Mouse (Mus musculus) embryonic facial prominence, embryonic 15.5 days (tissue): ENCODE data around the gene Mapkap1. TPM values are rescaled to one million over a fixed set of nuclear protein-coding genes. Genes with fewer than 3 reads are reported as not detected.

Experiments
- ATAC-seq: fragments of 200-750 bp; cut with Nextera tagmentation; 2 replicates; pipeline ENCODE4 v1.8.0; 2017; ENCODE audit warnings: low read depth, moderate TSS enrichment; ENCODE audit not compliant: insufficient number of reproducible peaks, low FRiP score, low TSS enrichment
- H3K27ac ChIP-seq: fragments of 300-500 bp; sonication (generic); replicated peaks from 2 replicates; pipeline ENCODE4 v1.5.1; 2015; ENCODE audit warnings: mild to moderate bottlenecking, inconsistent platforms
- H3K27me3 ChIP-seq: fragments of 300-500 bp; sonication (generic); 2 replicates; pipeline ENCODE4 v1.6.1; 2015; ENCODE audit warnings: inconsistent platforms
- H3K36me3 ChIP-seq: fragments of 300-500 bp; sonication (generic); 2 replicates; pipeline ENCODE4 v1.6.1; 2015; ENCODE audit warnings: mild to moderate bottlenecking, inconsistent platforms
- H3K4me1 ChIP-seq: fragments of 300-500 bp; sonication (generic); 2 replicates; pipeline ENCODE4 v1.6.1; 2015; ENCODE audit warnings: inconsistent platforms
- H3K4me2 ChIP-seq: fragments of 300-500 bp; sonication (generic); replicated peaks from 2 replicates; pipeline ENCODE4 v1.6.1; 2015; ENCODE audit warnings: mild to moderate bottlenecking, inconsistent platforms
- H3K4me3 ChIP-seq: fragments of 300-500 bp; sonication (generic); replicated peaks from 2 replicates; pipeline ENCODE4 v1.5.1; 2015; ENCODE audit warnings: mild to moderate bottlenecking, inconsistent platforms
- H3K9ac ChIP-seq: fragments of 300-500 bp; sonication (generic); 2 replicates; pipeline ENCODE4 v1.6.1; 2015; ENCODE audit warnings: inconsistent platforms
- H3K9me3 ChIP-seq: fragments of 300-500 bp; sonication (generic); replicated peaks from 2 replicates; pipeline ENCODE4 v1.6.1; 2016; ENCODE audit warnings: inconsistent platforms
- WGBS: fragments of 180-500 bp; shearing (Covaris S2); methylation state at CpG from one replicate; pipeline ENCODE4 v1.1.7; 2015; 5-methylcytosine and 5-hydroxymethylcytosine counted together
- polyA plus RNA-seq: library from polyadenylated mRNA; unstranded; fragments of >200 nt; fragmentation: Nextera tagmentation; extraction: Ambion mirVana; gene quantifications from 2 replicates; pipeline ENCODE4 v1.2.1, GENCODE M21; 2015

Mapkap1 gene
- polyA plus RNA-seq, 1 experiment from 2014 or later, result 104 TPM

GRCm38 (mm10) chr2:34591721-34592360 is 185.3 kb downstream of the Mapkap1 start:
- H3K27ac ChIP-seq, result no peak overlapping the region

GRCm38 (mm10) chr2:34592361-34592960 is 185.9 kb downstream of the Mapkap1 start:
- no peak overlapping the region for H3K4me2 ChIP-seq
- no peak overlapping the region for H3K27ac ChIP-seq

More at GRCm38 (mm10) chr2:34591721-34592360, 185.3 kb downstream of the Mapkap1 start:
- Histone ChIP-seq H3K36me3 (no peaks in the 10 kb centered on the region), H3K9ac (no peak overlapping the region), H3K9me3 (no peaks in the 10 kb centered on the region), H3K4me3 (no peak overlapping the region), H3K27me3 (no peaks in the 10 kb centered on the region), H3K4me1 (no peaks in the 10 kb centered on the region), H3K4me2 (no peak overlapping the region)
- 78% methylated on average over 16 of the region's 16 CpGs for WGBS
- no peak for ATAC-seq

GRCm38 (mm10) chr2:34594001-34594400 is 187.4 kb downstream of the Mapkap1 start:
- Histone ChIP-seq H3K9me3 (no peaks in the 10 kb centered on the region), H3K36me3 (0 out of 2 replicates have a peak, but pooled peaks cover 4% of the 10 kb centered on the region), H3K27me3 (no peaks in the 10 kb centered on the region), H3K9ac (no peak overlapping the region), H3K4me3 (no peak overlapping the region), H3K27ac (no peak overlapping the region), H3K4me1 (no peaks in the 10 kb centered on the region), H3K4me2 (no peak overlapping the region)
- 84% methylated on average over 5 of the region's 5 CpGs for WGBS
- ATAC-seq, result no peak

More at GRCm38 (mm10) chr2:34592361-34592960, 185.9 kb downstream of the Mapkap1 start:
- H3K36me3 ChIP-seq, result no peaks in the 10 kb centered on the region
- no peaks in the 10 kb centered on the region for H3K4me1 ChIP-seq
- 76% methylated on average over 8 of the region's 8 CpGs for WGBS
- no peaks in the 10 kb centered on the region for H3K27me3 ChIP-seq
- no peaks in the 10 kb centered on the region for H3K9me3 ChIP-seq
- H3K9ac ChIP-seq, result no peak overlapping the region
- ATAC-seq, result no peak
- no peak overlapping the region for H3K4me3 ChIP-seq

- H3K27ac ChIP-seq, result no peak overlapping the region
- H3K9me3 ChIP-seq, result no peaks in the 10 kb centered on the region
- H3K4me1 ChIP-seq, result no peaks in the 10 kb centered on the region
- H3K9ac ChIP-seq, result no peak overlapping the region
- H3K27me3 ChIP-seq, result no peaks in the 10 kb centered on the region
- H3K4me2 ChIP-seq, result no peak overlapping the region
- 0 out of 2 replicates have a peak, but pooled peaks cover 4% of the 10 kb centered on the region for H3K36me3 ChIP-seq
- ATAC-seq, result no peak
- H3K4me3 ChIP-seq, result no peak overlapping the region
- WGBS, result 65% methylated on average over 5 of the region's 5 CpGs
These were observed 193.2 kb downstream of the Mapkap1 start for GRCm38 (mm10) chr2:34599606-34600255.

GRCm38 (mm10) chr2:34600734-34601133 is 194.2 kb downstream of the Mapkap1 start:
- H3K27ac ChIP-seq, result no peak overlapping the region
- WGBS, result 27% methylated on average over 7 of the region's 7 CpGs
- ATAC-seq, result no peak
- no peaks in the 10 kb centered on the region for H3K4me1 ChIP-seq
- no peaks in the 10 kb centered on the region for H3K9me3 ChIP-seq
- H3K4me2 ChIP-seq, result no peak overlapping the region
- H3K4me3 ChIP-seq, result no peak overlapping the region
- no peak overlapping the region for H3K9ac ChIP-seq
- H3K36me3 ChIP-seq, result 0 out of 2 replicates have a peak, but pooled peaks cover 4% of the 10 kb centered on the region
- H3K27me3 ChIP-seq, result no peaks in the 10 kb centered on the region

GRCm38 (mm10) chr2:34602111-34602541 is 195.6 kb downstream of the Mapkap1 start:
- H3K4me3 ChIP-seq, result no peak overlapping the region
- no peak overlapping the region for H3K9ac ChIP-seq
- no peak for ATAC-seq
- no peaks in the 10 kb centered on the region for H3K9me3 ChIP-seq
- WGBS, result 47% methylated on average over 8 of the region's 8 CpGs
- H3K36me3 ChIP-seq, result 0 out of 2 replicates have a peak, but pooled peaks cover 6% of the 10 kb centered on the region
- H3K27me3 ChIP-seq, result no peaks in the 10 kb centered on the region
- no peaks in the 10 kb centered on the region for H3K4me1 ChIP-seq
- no peak overlapping the region for H3K27ac ChIP-seq
- H3K4me2 ChIP-seq, result no peak overlapping the region

- 95% methylated on average over 3 of the region's 3 CpGs for WGBS
- H3K36me3 ChIP-seq, result 0 out of 2 replicates have a peak, but pooled peaks cover 6% of the 10 kb centered on the region
- H3K27me3 ChIP-seq, result no peaks in the 10 kb centered on the region
- no peaks in the 10 kb centered on the region for H3K4me1 ChIP-seq
- H3K27ac ChIP-seq, result no peak overlapping the region
- no peak overlapping the region for H3K9ac ChIP-seq
- no peaks in the 10 kb centered on the region for H3K9me3 ChIP-seq
- ATAC-seq, result no peak
- H3K4me2 ChIP-seq, result no peak overlapping the region
- no peak overlapping the region for H3K4me3 ChIP-seq
These were observed 196.3 kb downstream of the Mapkap1 start for GRCm38 (mm10) chr2:34602896-34603295.

GRCm38 (mm10) chr2:34603653-34604214 is 197.2 kb downstream of the Mapkap1 start:
- 63% methylated on average over 14 of the region's 14 CpGs for WGBS
- Histone ChIP-seq H3K4me3 (no peak overlapping the region), H3K4me1 (no peaks in the 10 kb centered on the region), H3K36me3 (0 out of 2 replicates have a peak, but pooled peaks cover 5% of the 10 kb centered on the region), H3K9ac (no peak overlapping the region), H3K27me3 (no peaks in the 10 kb centered on the region), H3K27ac (no peak overlapping the region), H3K4me2 (no peak overlapping the region), H3K9me3 (no peaks in the 10 kb centered on the region)
- no peak for ATAC-seq

- Histone ChIP-seq H3K36me3 (0 out of 2 replicates have a peak, but pooled peaks cover 2% of the 10 kb centered on the region), H3K27me3 (no peaks in the 10 kb centered on the region), H3K4me1 (no peaks in the 10 kb centered on the region), H3K27ac (no peak overlapping the region), H3K9me3 (no peaks in the 10 kb centered on the region), H3K9ac (no peak overlapping the region), H3K4me3 (no peak overlapping the region), H3K4me2 (no peak overlapping the region)
- ATAC-seq, result no peak
- 30% methylated on average over 3 of the region's 3 CpGs for WGBS
These were observed 198.5 kb downstream of the Mapkap1 start for GRCm38 (mm10) chr2:34605040-34605439.

GRCm38 (mm10) chr2:34608917-34609316 is 202.3 kb downstream of the Mapkap1 start:
- Histone ChIP-seq H3K36me3 (peaks cover 2% of the 10 kb centered on the region; the same call in 1 of the 2 replicates), H3K9me3 (no peaks in the 10 kb centered on the region), H3K4me3 (no peak overlapping the region), H3K27ac (no peak overlapping the region), H3K27me3 (no peaks in the 10 kb centered on the region), H3K9ac (no peak overlapping the region), H3K4me2 (no peak overlapping the region), H3K4me1 (no peaks in the 10 kb centered on the region)
- WGBS, result 58% methylated on average over 3 of the region's 3 CpGs
- ATAC-seq, result no peak

GRCm38 (mm10) chr2:34609516-34609915 is 202.9 kb downstream of the Mapkap1 start:
- Histone ChIP-seq H3K4me2 (no peak overlapping the region), H3K27ac (no peak overlapping the region), H3K36me3 (peaks cover 2% of the 10 kb centered on the region; the same call in 1 of the 2 replicates), H3K27me3 (no peaks in the 10 kb centered on the region), H3K4me3 (no peak overlapping the region), H3K4me1 (no peaks in the 10 kb centered on the region), H3K9ac (no peak overlapping the region), H3K9me3 (no peaks in the 10 kb centered on the region)
- no peak for ATAC-seq
- WGBS, result 83% methylated on average over 4 of the region's 4 CpGs
